Mouse (Mus musculus) CH12.LX (cell line): Measurements from ENCODE around the gene Gm17728.

Source experiments
- CTCF ChIP-seq, 2 experiments: IDR thresholded peaks in 1 of 2; conservative IDR thresholded peaks in 1 of 2; 2 replicates each; pipeline ENCODE4 v1.5.1; 2011 to 2012; ENCODE audit warnings: low read depth in 2 of 2, low read length in 2 of 2, improper control_type of control experiment in 1 of 2, inconsistent platforms in 1 of 2, mild to moderate bottlenecking in 1 of 2, moderate library complexity in 1 of 2
- MAFK ChIP-seq: IDR thresholded peaks from 2 replicates; pipeline ENCODE4 v1.6.1; 2011; ENCODE audit warnings: low read length, improper control_type of control experiment; ENCODE audit not compliant: insufficient replicate concordance

GRCm38 (mm10) chr17:9407640-9408039, 14.2 kb upstream of the Gm17728 start:
- TF ChIP-seq CTCF (conservative IDR thresholded peaks at IDR 0.05 in 1 of 2, IDR thresholded peaks at IDR 0.05 in 1 of 2; ENCODE audit: low read depth in 2 of 2, low read length in 2 of 2): no peak
- no peak for TF ChIP-seq MAFK
